Mouse (Mus musculus): Measurements from ENCODE around the gene Cyp27a1. TPM values are rescaled to one million over a fixed set of nuclear protein-coding genes. Genes with fewer than 3 reads are reported as not detected.

Cyp27a1 gene
- 9.7 and 10.5 TPM in 2 replicates for polyA plus RNA-seq (2015; fragmentation: Nextera tagmentation; extraction: Ambion mirVana)

- WGBS = 3% methylated on average over 35 of the region's 35 CpGs
- Histone ChIP-seq H3K36me3 (no peaks in the 10 kb centered on the region), H3K27me3 (no peaks in the 10 kb centered on the region), H3K4me1 (peaks cover 17% of the 10 kb centered on the region), H3K9ac (peak within 1 kb of the TSS; percentile 38), H3K4me3 (peak within 1 kb of the TSS; percentile 47), H3K9me3 (no peaks in the 10 kb centered on the region), H3K4me2 (peak within 1 kb of the TSS; percentile 75), H3K27ac (peak within 1 kb of the TSS; percentile 19; the same call in 1 of the 2 replicates)
- 0 out of 2 replicates have a peak, but pooled peaks have one; percentile 58 for ATAC-seq (ENCODE audit: insufficient number of reproducible peaks, low FRiP score, low TSS enrichment, low read depth)
Observed at GRCm38 (mm10) chr1:74713099-74713858, at the start of gene Cyp27a1. Cyp27a1 (plus strand) TSS chr1:74713574.

GRCm38 (mm10) chr1:74665153-74665552 is 48.2 kb upstream of the Cyp27a1 start:
- WGBS = 61% methylated on average over 6 of the region's 6 CpGs
- no peak overlapping the region for H3K27ac ChIP-seq
- no peak for ATAC-seq (ENCODE audit: insufficient number of reproducible peaks, low FRiP score, low TSS enrichment, low read depth)
- no peak overlapping the region for H3K9ac ChIP-seq
- H3K4me1 ChIP-seq = peaks cover 6% of the 10 kb centered on the region; the same call in 1 of the 2 replicates
- H3K9me3 ChIP-seq = no peaks in the 10 kb centered on the region
- no peak overlapping the region for H3K4me3 ChIP-seq
- H3K27me3 ChIP-seq = no peaks in the 10 kb centered on the region
- H3K4me2 ChIP-seq = no peak overlapping the region
- H3K36me3 ChIP-seq = peaks cover 2% of the 10 kb centered on the region; the same call in 1 of the 2 replicates

GRCm38 (mm10) chr1:74668371-74668770 is 45.0 kb upstream of the Cyp27a1 start:
- no peaks in the 10 kb centered on the region for H3K4me1 ChIP-seq
- WGBS = 89% methylated on average over 3 of the region's 3 CpGs
- H3K4me3 ChIP-seq = no peak overlapping the region
- ATAC-seq (ENCODE audit: insufficient number of reproducible peaks, low FRiP score, low TSS enrichment, low read depth) = no peak
- no peaks in the 10 kb centered on the region for H3K27me3 ChIP-seq
- H3K36me3 ChIP-seq = peaks cover 14% of the 10 kb centered on the region
- H3K27ac ChIP-seq = no peak overlapping the region
- H3K9ac ChIP-seq = no peak overlapping the region
- no peak overlapping the region for H3K4me2 ChIP-seq
- no peaks in the 10 kb centered on the region for H3K9me3 ChIP-seq

- no peak overlapping the region for H3K4me2 ChIP-seq
- H3K27me3 ChIP-seq = no peaks in the 10 kb centered on the region
- no peaks in the 10 kb centered on the region for H3K4me1 ChIP-seq
- no peaks in the 10 kb centered on the region for H3K9me3 ChIP-seq
- no peak overlapping the region for H3K9ac ChIP-seq
- peaks cover 21% of the 10 kb centered on the region for H3K36me3 ChIP-seq
- H3K4me3 ChIP-seq = no peak overlapping the region
- no peak for ATAC-seq (ENCODE audit: insufficient number of reproducible peaks, low FRiP score, low TSS enrichment, low read depth)
- WGBS = 78% methylated on average over 7 of the region's 7 CpGs
- H3K27ac ChIP-seq = no peak overlapping the region
Observed at GRCm38 (mm10) chr1:74672731-74673130, 40.6 kb upstream of the Cyp27a1 start.

GRCm38 (mm10) chr1:74676863-74677262 is 36.5 kb upstream of the Cyp27a1 start:
- no peaks in the 10 kb centered on the region for H3K9me3 ChIP-seq
- H3K36me3 ChIP-seq = peaks cover 55% of the 10 kb centered on the region
- ATAC-seq (ENCODE audit: insufficient number of reproducible peaks, low FRiP score, low TSS enrichment, low read depth) = no peak
- H3K27me3 ChIP-seq = no peaks in the 10 kb centered on the region
- H3K27ac ChIP-seq = no peak overlapping the region
- no peak overlapping the region for H3K4me2 ChIP-seq
- WGBS = 72% methylated on average over 3 of the region's 3 CpGs
- no peak overlapping the region for H3K9ac ChIP-seq
- H3K4me1 ChIP-seq = no peaks in the 10 kb centered on the region
- no peak overlapping the region for H3K4me3 ChIP-seq

- Histone ChIP-seq H3K36me3 (peaks cover 52% of the 10 kb centered on the region), H3K27ac (no peak overlapping the region), H3K4me2 (no peak overlapping the region), H3K27me3 (no peaks in the 10 kb centered on the region), H3K9me3 (no peaks in the 10 kb centered on the region), H3K4me1 (no peaks in the 10 kb centered on the region), H3K9ac (no peak overlapping the region), H3K4me3 (no peak overlapping the region)
- ATAC-seq (ENCODE audit: insufficient number of reproducible peaks, low FRiP score, low TSS enrichment, low read depth) = no peak
- WGBS = 78% methylated on average over 1 of the region's 1 CpGs
Observed at GRCm38 (mm10) chr1:74677843-74678242, 35.5 kb upstream of the Cyp27a1 start.

GRCm38 (mm10) chr1:74687131-74687530 is 26.2 kb upstream of the Cyp27a1 start:
- no peak for ATAC-seq (ENCODE audit: insufficient number of reproducible peaks, low FRiP score, low TSS enrichment, low read depth)
- H3K4me2 ChIP-seq = no peak overlapping the region
- no peak overlapping the region for H3K4me3 ChIP-seq
- H3K27ac ChIP-seq = no peak overlapping the region
- H3K9me3 ChIP-seq = no peaks in the 10 kb centered on the region
- H3K9ac ChIP-seq = no peak overlapping the region
- 93% methylated on average over 7 of the region's 7 CpGs for WGBS
- H3K36me3 ChIP-seq = peaks cover 81% of the 10 kb centered on the region
- H3K4me1 ChIP-seq = no peaks in the 10 kb centered on the region
- no peaks in the 10 kb centered on the region for H3K27me3 ChIP-seq

- Histone ChIP-seq H3K4me1 (no peaks in the 10 kb centered on the region), H3K27me3 (no peaks in the 10 kb centered on the region), H3K27ac (no peak overlapping the region), H3K4me3 (no peak overlapping the region), H3K9me3 (no peaks in the 10 kb centered on the region), H3K4me2 (no peak overlapping the region), H3K9ac (no peak overlapping the region), H3K36me3 (peaks cover 84% of the 10 kb centered on the region)
- ATAC-seq (ENCODE audit: insufficient number of reproducible peaks, low FRiP score, low TSS enrichment, low read depth) = no peak
- WGBS = 94% methylated on average over 8 of the region's 8 CpGs
Observed at GRCm38 (mm10) chr1:74693891-74694583, 19.3 kb upstream of the Cyp27a1 start.

GRCm38 (mm10) chr1:74695836-74696235 is 17.5 kb upstream of the Cyp27a1 start:
- Histone ChIP-seq H3K4me1 (no peaks in the 10 kb centered on the region), H3K27ac (no peak overlapping the region), H3K9ac (no peak overlapping the region), H3K36me3 (peaks cover 80% of the 10 kb centered on the region), H3K4me2 (no peak overlapping the region), H3K4me3 (no peak overlapping the region), H3K27me3 (no peaks in the 10 kb centered on the region), H3K9me3 (no peaks in the 10 kb centered on the region)
- WGBS = 93% methylated on average over 4 of the region's 4 CpGs
- no peak for ATAC-seq (ENCODE audit: insufficient number of reproducible peaks, low FRiP score, low TSS enrichment, low read depth)

- no peak overlapping the region for H3K4me2 ChIP-seq
- no peaks in the 10 kb centered on the region for H3K27me3 ChIP-seq
- H3K9me3 ChIP-seq = no peaks in the 10 kb centered on the region
- no peak overlapping the region for H3K4me3 ChIP-seq
- no peaks in the 10 kb centered on the region for H3K4me1 ChIP-seq
- no peak overlapping the region for H3K9ac ChIP-seq
- WGBS = 88% methylated on average over 6 of the region's 6 CpGs
- no peak for ATAC-seq (ENCODE audit: insufficient number of reproducible peaks, low FRiP score, low TSS enrichment, low read depth)
- H3K36me3 ChIP-seq = peaks cover 73% of the 10 kb centered on the region
- no peak overlapping the region for H3K27ac ChIP-seq
Observed at GRCm38 (mm10) chr1:74697416-74697815, 16.0 kb upstream of the Cyp27a1 start.

GRCm38 (mm10) chr1:74698353-74698752 is 15.0 kb upstream of the Cyp27a1 start:
- 100% methylated on average over 1 of the region's 1 CpGs for WGBS
- Histone ChIP-seq H3K4me2 (no peak overlapping the region), H3K27ac (no peak overlapping the region), H3K9ac (no peak overlapping the region), H3K4me1 (no peaks in the 10 kb centered on the region), H3K9me3 (no peaks in the 10 kb centered on the region), H3K4me3 (no peak overlapping the region), H3K36me3 (peaks cover 71% of the 10 kb centered on the region), H3K27me3 (no peaks in the 10 kb centered on the region)
- ATAC-seq (ENCODE audit: insufficient number of reproducible peaks, low FRiP score, low TSS enrichment, low read depth) = no peak

GRCm38 (mm10) chr1:74698791-74699190 is 14.6 kb upstream of the Cyp27a1 start:
- Histone ChIP-seq H3K9me3 (no peaks in the 10 kb centered on the region), H3K4me2 (no peak overlapping the region), H3K9ac (no peak overlapping the region), H3K27me3 (no peaks in the 10 kb centered on the region), H3K36me3 (peaks cover 71% of the 10 kb centered on the region), H3K4me3 (no peak overlapping the region), H3K27ac (no peak overlapping the region), H3K4me1 (no peaks in the 10 kb centered on the region)
- ATAC-seq (ENCODE audit: insufficient number of reproducible peaks, low FRiP score, low TSS enrichment, low read depth) = no peak
- 81% methylated on average over 1 of the region's 1 CpGs for WGBS

Data from limb, embryonic 15.5 days (tissue).